Mouse (Mus musculus): ENCODE data around the gene Fgf12.

Gene Fgf12

DNA sequence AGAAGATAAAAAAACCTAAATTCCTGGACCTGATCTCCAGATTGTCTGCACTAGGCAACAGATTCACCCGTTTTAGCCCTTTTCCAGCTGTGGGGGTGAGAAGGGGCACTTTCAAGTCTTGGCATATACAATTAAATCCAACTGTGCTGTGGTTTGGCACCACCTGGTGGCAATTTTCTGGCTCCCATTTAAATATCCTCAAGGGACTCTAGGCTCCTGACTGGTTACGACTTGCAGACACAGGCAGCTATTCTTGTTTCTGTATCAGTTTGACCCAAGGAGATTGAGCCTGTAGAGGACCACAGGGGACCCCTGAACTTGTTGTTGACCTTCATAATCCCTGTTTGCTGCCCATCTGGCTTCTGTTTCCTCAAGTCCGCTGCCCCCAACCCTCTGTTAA lies 141.9 kb downstream of the Fgf12 start:
- peak; percentile 81 for DNase-seq

DNA sequence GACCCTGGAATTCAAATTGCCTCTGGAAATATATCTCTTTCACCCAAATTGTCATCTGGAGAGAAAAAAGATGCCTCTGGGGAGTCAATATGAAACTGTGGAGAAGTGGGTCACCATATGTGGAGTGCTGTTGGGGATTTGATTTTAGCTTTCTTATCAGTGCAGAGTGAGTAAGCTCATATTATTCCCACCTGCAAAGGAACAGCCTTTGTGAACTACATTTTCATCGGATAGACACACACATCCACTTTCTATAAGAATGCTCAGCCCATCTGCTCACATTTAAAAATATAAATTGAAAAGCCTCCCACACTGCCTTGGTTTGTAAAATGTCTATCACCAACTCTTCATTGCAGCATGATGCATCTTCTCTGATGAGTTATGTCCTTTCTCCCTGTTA lies 149.7 kb downstream of the Fgf12 start:
- DNase-seq, result no peak

DNA sequence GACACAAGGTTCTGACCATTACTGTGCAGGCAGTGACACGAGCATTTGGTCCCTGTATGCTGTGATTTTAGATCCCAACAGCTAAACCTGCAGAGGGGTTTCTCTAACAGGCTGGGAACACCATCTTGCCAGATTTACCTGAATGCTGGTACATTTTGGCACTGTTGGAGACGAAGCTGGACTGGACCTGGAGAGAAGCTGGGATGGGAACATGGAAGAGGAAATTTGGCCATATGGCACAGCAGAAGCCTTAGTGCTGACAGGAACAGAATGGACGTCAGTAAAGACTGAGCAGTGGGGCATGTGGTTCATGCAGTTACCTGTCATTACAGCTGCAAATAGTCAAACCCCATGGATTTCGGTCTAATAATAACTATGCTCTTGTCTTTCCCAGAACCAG lies 151.1 kb downstream of the Fgf12 start:
- peak; percentile 30 for DNase-seq

DNA sequence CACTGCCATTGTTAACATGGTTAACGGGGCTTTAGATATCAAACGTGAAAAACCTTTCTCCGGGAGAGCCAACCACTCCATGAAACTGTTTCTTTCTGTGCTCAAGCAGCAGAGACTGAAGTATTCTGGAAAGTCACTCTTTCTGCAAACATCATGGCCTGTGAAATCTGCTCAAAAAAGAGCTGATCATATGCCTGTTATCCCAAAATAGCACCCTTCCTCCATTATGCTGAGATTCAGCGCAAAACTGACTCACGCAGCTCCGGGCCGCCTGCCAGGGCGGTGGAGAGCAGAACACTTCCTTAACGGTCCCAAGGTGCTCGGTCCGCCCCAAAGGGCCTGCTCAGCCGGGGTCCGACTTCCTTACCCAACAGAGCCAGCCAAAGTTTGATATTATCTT lies 156.8 kb downstream of the Fgf12 start:
- DNase-seq, result peak; percentile 87

DNA sequence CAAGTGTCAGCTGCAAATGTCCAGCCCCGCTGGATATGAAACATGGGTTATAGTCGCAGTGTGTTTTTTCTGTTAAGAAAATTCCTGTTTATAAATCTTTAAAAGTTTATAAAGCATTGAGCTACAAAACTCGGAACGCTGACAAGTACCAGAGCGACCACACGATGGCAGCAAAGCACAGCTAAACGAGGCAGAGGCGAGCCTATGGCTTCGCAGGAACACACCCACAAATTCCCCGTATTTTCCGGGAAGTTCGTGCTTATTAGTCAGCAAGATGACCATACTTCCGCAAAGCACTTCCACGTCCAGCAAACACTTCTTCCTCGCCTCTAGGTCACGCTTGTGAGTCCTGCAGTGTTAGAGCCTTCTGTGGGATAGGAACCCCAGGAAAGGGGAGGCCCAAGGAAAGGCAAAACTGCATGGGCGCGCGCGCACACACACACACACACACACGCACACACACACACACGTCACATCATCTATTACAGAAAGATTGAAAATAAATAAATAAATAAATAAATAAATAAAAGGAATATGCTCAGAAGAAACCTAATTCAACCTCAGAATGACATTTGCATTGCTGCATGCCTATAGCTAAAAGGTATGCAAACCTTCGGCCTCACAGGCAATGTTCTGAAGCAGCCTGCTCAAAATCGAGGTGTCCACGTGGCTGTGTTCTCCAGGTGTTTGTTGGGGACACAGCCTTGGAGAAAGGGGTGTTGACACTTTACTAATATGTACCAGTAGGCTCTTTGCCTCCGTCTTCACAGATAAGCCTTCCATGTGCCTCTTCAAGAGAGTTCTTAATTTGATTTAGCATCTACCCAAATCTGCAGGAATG lies 159.6 kb downstream of the Fgf12 start:
- DNase-seq, result peak; percentile 93

DNA sequence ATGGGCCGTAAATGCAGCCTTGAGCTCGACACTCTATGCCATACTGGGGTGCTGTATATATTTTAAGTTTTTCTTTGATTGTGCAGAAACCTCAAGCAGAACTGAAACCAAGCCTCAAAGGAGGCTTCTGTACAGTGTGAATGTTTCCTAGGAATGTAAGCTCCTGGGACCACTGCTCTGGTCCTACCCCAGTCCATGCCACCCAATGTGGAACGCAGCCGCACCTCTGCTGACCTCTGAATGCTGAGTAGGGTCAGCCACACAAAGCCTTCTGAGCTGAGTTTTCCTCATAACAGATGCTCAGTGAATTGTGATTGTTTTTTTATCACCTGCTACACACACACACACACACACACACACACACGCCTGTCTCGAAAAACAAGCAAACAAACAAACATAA lies 160.4 kb downstream of the Fgf12 start:
- peak; percentile 24 for DNase-seq

DNA sequence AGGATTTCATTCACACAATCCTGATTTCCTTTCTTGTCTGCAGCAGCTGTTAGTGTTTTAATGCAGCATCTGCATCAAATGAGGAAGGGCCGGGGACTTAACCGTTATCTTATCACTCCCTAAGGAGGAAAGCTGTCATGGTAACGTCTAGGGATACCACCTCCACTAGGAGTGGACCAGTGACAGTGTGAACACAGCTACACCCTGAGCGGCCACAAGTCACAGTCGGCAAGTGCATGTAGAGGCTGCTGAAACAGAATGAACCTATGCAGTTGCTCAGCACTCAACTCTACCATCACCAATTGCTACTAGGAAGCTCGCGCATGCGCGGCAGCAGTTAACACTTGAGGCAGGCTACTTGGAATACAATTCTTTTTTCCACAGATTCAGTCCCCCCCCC lies 161.3 kb downstream of the Fgf12 start:
- peak; percentile 39 for DNase-seq

DNA sequence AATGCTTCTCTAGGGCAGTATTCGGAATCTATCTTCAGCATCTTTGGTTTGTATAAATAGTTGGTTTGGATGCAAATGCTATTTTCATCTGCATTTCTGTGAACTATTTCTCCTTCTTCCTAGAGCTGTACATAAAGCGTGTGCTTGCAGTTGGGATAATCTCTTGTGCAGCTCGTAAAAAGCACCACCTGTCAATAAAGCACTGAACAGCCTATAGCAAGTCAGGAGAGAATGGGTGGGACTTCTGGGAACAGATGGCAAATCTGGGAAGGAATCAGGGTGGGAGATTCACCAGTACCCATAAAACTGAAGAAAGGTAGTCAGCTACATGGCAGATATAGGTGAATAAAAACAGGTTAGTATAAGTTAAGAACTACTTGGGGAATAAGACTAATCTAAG lies 180.7 kb downstream of the Fgf12 start:
- no peak for DNase-seq

DNA sequence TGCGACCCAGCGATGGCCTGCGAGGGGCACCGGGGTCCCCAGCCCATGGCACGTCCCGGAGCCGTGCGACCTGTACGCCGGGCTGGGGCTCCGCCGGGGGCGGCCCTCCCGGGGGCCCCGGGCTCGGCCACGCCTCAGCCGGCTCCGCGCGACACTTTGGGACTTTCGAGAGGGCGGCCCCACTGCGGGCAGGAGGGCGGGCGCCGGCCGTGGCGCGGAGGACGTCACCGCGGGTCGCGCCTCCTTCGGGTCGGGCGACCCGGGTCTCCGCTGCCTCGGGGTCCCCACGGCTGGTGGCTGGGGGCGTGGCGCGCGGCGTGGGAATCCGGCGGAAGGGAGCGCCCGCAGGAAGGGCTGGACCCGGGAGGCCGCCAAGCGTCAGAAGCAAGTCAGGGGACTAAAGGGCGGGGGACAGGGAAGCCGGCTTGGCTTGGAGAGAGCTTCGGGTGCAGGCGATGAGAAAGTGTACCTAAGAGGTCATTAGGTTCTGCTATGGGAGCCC lies 188.1 kb downstream of the Fgf12 start:
- DNase-seq, result no peak

DNA sequence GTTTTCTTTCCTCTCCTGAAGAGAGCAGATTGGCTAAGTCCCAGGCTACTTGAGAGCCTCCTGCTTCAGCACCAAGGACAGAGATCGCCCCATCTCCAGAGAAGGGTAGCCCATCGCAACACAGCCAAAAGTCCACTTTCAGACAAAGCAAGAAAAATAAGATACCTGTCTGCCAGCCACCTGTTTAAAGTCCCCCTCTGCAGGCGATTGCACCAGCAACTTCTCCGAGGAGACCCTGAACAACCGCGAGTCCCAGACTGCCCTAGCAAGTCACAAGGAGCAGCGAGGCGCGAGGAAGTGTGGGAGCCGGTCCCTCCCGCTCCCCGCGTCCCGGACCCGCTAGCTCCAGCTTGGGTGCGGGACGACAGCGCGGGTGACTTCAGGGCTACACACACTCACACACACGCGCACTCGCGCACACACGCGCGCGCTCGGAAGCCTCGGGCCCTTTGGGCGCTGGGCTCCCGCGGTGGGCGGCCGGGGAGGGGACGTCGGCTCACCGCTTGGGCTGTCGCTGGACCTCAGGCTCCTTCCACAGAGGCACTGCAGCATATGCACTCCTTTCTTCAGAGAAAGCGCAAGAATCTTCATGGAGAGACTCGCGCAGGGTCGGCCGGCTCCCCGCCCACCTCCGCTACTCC lies 188.7 kb downstream of the Fgf12 start:
- DNase-seq, result no peak

DNA sequence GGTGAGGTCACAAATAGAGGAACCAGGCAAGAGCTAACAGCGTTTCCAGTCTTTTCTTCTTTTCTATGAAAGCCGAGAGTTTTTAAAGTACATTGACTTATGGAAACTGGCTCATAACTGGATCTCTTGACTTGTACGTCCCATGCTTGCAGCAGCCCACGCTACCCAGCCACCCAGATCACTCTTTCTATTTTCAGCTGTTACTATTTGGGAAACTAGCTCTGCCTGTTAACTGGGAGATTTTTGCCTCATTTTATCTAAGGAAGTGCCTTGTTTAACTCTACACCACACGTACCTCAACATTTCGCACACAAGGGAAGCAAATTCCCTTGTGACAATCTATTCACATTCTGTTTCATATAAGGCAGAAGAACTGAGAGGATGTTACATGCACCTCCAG lies 190.0 kb downstream of the Fgf12 start:
- DNase-seq, result no peak

DNA sequence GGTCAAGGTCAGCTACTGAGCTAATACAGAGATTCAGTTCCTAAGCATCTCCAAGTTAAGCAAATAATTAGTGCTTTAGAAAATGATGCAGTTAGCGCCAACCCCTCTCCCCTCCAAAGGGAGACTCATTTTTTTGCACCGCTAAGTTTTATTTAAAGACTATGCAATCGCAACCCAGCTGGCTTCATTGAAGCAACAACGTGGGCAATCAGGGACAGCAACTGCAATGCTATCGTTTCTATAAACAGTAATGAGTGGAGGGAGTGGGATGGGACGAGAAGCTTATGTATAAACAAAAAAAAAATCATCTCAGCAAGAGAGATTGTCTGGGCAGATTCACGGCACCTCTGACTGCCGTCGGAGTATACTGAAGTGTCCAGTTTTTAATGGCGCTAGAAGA lies 197.6 kb downstream of the Fgf12 start:
- DNase-seq, result no peak

DNA sequence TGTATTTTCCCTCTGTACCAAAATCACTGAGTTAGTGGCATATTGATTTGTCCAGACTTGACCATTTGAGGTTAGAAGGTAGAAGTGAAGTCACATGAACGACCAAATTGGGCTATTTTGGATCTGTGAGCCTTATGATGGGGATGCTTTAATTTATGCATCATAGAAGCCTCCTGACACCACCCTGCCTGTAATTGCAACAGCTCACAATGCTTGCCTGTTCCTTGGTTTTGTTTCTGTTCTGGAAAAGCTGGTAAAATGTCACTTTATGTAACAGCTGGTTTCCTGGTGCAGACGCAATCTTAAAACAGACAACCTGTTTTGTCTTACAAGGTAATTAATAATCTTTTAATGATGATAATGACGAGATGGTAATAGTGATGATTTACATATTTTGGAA lies 213.4 kb downstream of the Fgf12 start:
- DNase-seq, result no peak

DNA sequence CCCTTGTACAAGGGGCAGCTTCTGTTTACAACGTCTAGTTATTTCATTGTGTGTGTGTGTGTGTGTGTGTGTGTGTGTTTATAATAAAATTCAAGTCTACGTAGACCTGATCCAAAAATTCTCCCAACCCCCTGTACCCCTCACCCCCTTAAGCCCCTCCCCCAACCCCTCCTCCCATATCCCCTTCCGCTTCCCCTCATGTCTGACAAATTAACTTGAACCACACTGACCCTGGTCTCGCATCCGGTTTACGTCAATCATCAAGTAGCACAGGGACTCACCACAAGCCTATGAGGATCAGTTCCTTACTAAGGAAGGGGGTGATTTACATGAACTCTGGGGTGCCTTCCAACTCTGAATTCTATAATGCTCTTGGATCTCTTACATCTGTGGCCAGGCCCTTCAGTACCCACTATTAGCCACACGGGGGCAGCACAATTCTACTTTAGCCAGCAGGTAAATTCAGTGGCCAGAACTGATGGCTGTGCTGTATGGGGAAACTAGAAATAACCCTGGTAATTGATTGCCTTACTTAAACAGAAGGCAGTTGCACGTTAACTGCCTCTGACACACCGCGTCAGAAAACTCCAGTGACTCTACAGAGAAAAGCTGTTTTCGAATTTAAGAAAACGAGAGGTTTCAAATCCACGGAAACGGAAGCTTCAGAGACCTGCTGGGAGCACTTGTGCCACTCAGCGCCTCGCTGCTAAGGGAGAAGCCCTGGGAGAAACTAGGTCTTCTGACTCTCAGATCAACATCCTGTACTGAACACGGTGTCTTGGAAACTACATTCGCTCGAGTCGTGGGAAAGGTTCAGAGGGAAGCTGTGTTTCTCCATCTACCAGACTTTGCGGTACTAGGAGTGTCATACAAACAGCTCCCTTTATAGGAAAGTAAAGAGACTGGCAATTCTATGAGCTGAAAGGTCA lies 235.0 kb downstream of the Fgf12 start:
- peak; percentile 91 for DNase-seq

DNA sequence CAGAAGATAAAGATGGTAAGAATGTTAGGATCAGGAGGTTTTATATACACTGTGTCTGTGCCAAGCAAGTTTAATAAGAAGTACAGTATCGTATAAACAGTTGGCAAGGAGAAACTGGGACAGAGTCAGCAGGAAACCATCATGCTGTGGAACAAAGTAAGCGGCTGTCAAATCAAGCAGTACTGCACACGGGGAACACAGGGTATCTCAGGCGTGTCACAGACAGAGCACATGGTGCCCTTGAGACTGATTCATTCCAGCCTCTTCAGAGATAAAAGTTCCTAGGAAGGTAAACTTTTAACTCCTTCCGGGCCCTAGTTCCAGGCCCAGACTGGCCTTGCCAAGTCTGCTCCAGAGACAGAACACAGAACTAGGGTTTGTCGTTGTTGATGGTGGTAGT lies 240.4 kb downstream of the Fgf12 start:
- no peak for DNase-seq

DNA sequence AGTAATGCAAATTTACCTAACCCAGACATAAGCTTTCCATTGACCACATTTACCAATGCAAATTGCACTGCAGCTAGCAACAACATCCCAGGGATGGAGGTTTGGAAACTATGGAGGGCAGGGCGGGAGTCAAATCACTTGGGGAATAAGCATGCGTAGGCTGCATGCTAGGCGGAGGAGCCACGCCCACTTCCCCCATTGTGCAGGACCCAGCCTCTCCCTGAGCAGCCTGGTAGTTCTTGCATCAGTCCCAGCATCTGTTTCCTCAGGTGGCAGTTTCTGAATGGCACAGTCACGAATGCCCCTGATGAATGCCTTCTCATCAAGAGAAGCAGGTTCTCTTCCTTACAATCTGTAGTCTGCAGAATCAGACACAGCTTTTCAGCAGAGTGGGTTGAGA lies 241.5 kb downstream of the Fgf12 start:
- no peak for DNase-seq

DNA sequence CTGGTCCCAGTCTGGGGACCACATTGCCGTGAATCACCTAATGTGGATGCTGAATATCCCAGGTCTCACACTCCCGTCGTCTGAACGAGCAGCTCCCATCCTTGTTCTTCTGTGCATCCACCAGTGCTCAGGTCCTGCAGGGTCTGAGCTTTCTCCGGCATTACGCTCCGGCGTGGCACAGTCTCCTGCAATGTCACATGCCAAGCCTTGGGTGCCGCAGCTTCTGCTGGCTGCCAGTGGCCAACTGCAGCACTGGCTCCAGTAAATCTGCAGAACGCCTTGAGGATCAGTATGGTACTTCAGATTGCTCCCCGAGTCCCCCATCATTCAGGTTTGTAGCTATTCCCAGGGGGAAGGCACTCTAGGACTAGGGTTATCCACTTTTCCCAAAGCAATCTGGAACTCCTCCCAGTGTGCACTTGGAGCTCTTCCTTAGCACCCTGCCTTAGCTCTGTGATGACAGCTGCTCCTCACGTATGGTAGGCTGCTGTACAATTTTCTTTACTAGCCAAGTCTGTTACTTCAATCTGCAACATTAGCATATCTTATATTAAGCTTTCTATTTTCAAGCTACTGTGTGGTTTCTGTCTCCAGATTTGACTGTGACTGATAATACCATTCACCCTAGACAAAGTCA lies 254.8 kb downstream of the Fgf12 start:
- DNase-seq, result no peak

DNA sequence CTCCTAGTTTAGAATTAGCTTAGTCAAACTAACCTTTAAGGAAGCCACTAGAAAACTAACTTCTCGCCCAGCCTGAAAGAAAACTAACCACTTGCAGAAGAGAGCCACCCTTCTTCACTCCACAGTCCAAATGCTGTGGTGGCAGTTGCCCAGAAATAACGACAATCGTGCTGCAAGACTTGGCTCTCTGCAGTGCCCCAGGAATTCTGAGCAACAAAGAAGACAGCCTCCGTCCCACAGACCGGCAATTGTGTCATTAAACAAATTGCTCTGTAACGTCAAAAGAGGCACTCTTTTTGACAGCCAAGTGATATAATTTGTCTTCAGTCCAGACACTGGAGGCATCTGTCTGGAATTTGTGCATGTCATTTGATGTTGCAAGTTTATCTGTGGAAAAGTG lies 261.2 kb downstream of the Fgf12 start:
- DNase-seq, result no peak

DNA sequence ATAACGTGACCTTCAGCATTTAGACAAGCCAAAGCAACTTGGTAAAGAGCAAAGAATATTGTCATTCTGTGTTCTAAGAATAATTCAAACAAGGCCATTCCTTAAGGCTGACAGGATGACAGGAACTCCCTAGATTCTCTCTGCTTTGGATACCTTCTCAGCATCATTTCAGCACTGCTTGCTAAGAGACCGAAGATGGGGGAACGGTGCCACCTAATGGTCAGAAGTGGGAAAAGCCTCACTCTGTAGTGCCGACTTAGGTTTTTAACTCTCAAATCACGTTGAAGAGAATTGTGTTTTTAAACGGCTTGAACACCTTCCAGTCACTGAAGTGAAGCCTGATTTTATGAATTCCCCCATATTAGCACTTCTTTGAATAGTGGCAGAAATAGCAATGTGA lies 262.4 kb downstream of the Fgf12 start:
- no peak for DNase-seq

DNA sequence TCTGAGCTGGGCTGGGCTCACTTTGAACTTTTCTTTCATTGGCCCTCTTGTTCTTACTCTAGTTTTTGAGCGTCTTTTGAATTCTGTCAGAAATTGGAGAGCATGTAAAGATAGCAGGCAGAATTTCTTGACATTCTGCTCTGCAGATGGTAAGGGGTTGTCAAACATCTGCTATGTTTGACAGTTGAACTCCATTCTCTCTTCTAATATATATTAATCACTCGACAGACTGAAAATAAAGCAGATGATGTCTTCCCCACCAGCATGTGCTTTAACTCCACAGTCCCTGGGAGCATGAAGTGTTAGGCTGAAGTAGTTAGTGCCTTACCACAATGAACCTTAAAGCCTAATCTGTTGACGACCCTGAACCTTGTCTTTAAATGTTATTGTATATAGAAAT lies 267.9 kb downstream of the Fgf12 start:
- no peak for DNase-seq

DNA sequence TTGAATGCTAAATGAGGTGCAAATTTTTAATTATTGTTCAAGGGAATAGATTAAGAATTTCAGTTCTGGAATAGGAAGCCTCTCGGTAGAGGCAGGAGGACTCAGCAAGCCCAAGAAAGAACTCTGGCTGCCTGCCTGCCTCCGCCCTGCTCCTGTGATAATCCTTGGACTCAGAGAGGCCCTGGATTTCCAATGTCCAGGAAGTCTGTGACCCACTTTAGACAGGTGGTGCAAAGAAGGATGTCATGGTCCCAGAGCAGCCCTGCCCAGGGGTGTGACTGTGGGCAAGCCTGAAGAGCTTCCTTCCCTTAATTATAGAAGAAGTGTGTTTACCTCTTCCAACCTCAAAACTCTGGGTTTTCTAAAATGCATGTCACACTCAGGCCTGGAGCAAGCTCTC lies 273.8 kb downstream of the Fgf12 start:
- no peak for DNase-seq

DNA sequence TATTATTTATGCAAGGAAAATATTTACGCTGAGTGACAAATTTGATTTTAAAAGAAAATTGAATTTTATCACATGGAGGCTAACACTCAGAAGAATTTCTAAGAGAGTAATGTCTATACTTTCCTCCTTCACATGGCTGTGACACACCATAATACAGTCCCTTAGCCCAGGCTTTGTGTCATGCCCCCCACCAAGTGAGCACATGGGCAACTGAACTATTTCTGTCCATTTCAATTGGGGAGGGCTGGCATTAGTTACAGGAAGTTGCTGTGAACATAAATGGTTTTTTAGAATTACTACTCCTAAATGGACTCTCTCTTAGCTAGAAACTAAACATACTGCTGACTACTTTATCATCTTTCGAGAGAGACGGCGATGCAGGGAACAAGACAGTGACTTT lies 276.2 kb downstream of the Fgf12 start:
- DNase-seq, result no peak

DNA sequence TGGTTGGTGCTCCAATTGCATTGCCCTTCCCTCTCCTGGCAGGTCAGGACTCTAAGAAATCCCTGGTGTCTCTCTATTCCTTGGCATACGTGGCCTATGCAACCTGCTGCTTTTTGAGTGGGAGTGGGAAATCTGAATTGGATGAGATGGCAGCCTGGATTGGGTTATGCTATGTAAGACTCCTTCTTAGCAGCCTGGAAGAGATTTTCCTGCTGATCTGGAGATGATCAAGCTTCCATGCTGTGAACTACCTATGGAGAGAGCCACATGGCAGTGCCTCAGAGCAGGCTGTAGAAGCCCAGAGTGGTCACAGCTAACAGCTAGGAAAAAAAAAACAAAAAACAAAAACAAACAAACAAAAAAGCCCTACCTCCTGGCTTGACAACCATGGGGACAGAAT lies 277.3 kb downstream of the Fgf12 start:
- DNase-seq, result no peak
